Mouse (Mus musculus) large intestine, adult 2 months (tissue): ENCODE data around the gene Nkpd1. TPM values are rescaled to one million over a fixed set of nuclear protein-coding genes. Genes with fewer than 3 reads are reported as not detected.

Experiments used
- DNase-seq: peaks from one replicate; pipeline ENCODE4 v3.0.0-alpha.2; 2012; ENCODE audit warnings: low read depth, low spot score
- WGBS: fragments of 180-500 bp; shearing (Covaris S2); methylation state at CpG from one replicate; pipeline ENCODE4 v1.1.7; 2018; 5-methylcytosine and 5-hydroxymethylcytosine counted together
- polyA plus RNA-seq: library from polyadenylated mRNA; depleted of rRNA; stranded (reverse); fragments of >200 nt; gene quantifications from 2 replicates; pipeline ENCODE4 v1.2.3, GENCODE M21; 2012; rRNA removed

Gene Nkpd1
- polyA plus RNA-seq, 1 experiment: 0.19 TPM

DNA sequence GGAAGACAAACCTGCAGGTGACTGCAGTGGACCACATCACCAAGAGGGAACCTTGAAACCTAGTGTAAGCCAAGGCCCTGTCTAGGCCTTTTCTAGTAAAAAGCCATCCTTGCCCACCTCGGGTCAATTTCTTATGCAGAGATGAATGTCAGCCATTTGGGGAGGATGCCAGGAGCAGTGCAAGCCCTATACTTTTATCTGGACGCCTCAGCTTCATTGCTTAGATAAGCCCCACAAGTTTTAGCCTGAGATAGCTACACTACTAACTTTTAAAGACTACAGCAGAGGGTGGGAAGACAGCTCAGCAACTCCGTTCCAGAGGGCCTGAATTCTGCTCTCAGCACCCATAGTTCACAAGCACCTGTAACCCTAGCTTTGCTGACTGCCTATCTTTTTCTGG, 46.2 kb downstream of the Nkpd1 start:
- 76% methylated on average over 3 of the region's 3 CpGs for WGBS
- no peak for DNase-seq

DNA sequence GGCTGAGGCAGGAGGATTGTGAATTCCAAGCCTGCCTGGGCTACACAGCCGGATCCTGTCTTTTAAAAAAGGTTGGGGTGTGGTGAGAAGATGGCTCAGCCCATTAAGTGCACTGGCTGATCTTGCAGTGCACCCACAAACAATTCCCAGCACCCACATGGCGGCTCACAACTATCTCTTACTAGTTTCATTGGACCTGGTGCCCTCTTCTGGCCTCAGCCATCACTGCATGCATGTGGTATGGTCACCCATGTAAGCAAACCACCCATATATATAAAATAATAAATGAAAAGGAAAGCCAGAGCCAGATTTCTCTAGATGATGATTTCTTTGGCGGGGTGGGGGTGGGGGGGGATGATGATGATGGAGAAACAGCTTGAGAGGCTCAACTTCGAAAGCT, 46.8 kb downstream of the Nkpd1 start:
- 95% methylated on average over 4 of the region's 4 CpGs for WGBS
- DNase-seq: no peak

DNA sequence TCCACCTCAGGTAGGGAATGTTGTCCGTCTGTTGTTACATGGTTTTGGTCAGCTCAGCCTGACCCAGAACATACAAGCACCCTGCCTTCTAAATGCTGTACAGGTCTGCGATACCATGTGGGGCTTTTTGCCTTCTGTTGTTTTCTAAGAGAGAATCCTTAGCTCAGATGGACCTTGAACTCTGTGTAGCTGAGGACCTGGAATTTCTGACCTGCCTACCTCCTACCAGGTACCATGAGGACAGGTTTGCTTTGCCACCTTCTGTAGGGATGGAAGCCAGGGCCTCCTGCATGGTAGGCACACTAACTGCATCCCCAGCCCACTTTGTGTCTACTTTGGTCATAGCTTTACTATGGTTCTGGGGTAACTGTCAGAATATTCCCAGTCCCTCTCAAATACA, 48.2 kb downstream of the Nkpd1 start:
- DNase-seq: no peak
- 95% methylated on average over 2 of the region's 2 CpGs for WGBS

DNA sequence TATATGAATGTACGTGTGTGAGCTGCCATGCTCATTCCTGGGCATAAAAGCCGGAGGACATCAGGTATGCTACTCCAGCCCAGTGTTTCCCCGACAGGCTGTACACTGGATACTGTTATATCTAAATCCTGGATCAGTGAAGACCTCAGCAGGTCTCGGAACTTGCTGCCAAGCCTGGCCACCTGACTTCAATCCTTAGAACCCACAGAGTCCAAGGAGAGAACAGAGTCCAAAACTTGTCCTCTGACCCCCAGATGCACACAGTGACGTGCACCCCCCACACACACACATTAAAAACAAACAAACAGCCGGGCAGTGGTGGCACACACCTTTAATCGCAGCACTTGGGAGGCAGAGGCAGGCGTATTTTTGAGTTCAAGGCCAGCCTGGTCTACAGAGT, 49.8 kb downstream of the Nkpd1 start:
- WGBS: 89% methylated on average over 8 of the region's 8 CpGs
- no peak for DNase-seq

DNA sequence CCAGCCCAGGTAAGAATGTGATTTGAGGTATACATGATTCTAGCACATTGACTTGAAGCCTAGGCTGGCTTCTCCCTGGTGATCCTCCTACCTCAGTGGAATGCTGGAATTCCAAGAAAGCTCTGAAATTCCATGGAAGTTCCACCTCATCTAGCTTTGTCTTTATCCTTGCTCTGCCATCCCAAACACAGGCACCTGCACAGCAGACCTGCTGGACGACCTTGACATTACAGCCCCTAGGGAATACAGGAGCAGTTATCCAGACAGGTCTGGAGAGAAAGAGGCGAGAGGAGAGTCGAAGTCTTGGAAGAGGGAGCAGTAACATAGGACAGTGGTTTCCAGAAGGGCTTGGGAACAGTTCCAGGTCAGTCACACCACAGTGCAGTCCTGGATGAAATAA, 52.0 kb downstream of the Nkpd1 start:
- 77% methylated on average over 3 of the region's 3 CpGs for WGBS
- DNase-seq: no peak

DNA sequence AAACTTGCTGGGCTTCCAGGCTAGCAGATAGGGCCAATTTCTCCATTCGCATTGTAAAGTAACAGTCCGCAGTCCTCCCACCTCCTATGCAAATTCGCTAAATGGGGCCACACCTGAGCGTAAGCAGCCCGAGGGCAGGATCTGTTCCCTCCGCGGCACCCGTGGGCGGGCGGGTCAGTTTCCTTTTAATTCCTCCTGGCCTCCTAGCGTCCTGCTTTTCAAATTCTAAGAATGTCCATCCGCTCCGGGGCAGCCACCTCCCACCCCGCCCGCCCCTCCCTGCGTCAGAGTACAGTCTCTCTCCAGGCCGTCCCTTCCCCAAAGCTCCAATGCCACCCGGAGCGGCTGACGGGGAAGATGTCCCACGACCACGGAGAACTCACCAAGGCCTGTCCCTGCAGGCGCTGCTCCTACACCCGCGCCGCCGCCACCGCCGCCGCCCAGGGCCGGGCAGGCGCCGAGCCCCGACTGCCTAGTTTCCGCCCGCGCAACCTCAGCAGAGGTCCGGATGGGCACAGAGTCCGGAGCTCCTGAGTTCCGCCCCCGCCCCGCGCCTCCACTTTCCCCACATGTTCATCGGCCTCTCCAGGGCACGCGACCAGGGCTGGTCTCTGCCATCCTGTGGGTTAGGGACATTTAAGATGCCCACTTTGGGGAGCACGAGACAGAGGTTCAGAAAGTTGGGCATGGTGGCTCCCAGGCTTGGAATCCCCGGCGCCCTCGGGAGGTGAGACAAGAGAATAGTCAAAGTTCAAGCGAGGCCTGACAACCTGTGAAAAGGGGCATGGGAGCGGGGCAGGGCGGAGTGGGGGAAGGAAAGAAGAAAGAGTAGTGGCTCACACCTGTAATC, 55.5 kb downstream of the Nkpd1 start:
- no peak for DNase-seq
- WGBS: under 1% methylated on average over 53 of the region's 53 CpGs

DNA sequence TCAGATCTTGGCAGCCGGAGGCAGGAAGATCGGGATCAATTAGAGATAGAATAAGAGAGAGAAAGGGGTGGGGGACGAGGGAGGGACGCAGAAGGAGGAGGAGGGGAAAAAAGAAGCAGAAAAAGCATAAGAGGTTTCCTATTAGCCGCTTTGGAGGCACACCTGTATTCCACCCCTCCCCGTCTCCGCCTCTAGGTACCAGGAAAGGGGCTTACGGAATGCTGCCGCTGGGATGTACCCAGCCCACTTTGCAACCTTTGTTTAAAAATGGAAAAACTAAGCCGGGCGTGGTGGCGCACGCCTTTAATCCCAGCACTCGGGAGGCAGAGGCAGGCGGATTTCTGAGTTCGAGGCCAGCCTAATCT, 56.1 kb downstream of the Nkpd1 start:
- 11% methylated on average over 16 of the region's 16 CpGs for WGBS
- no peak for DNase-seq

Other genes with a start within 250 kb of the Nkpd1 start
- 241 and 341 TPM in 2 replicates for gene Vasp, start 246.0 kb upstream of the Nkpd1 start, polyA plus RNA-seq
- gene Ppm1n, start 237.8 kb upstream of the Nkpd1 start, polyA plus RNA-seq: 0.33 and 1.3 TPM in 2 replicates
- 12.7 and 18.9 TPM in 2 replicates for gene Rtn2, start 235.2 kb upstream of the Nkpd1 start, polyA plus RNA-seq
- 1.4 and 6.2 TPM in 2 replicates for gene Fosb, start 207.8 kb upstream of the Nkpd1 start, polyA plus RNA-seq
- 26.9 and 31.2 TPM in 2 replicates for gene Ercc1, start 173.1 kb upstream of the Nkpd1 start, polyA plus RNA-seq
- 3.2 and 4.1 TPM in 2 replicates for gene Cd3eap, start 158.4 kb upstream of the Nkpd1 start, polyA plus RNA-seq
- gene Ppp1r13l, start 158.1 kb upstream of the Nkpd1 start, polyA plus RNA-seq: 4.8 and 5.7 TPM in 2 replicates
- gene Ercc2, start 135.8 kb upstream of the Nkpd1 start, polyA plus RNA-seq: 28.7 and 36.5 TPM in 2 replicates
- 1.2 and 2.0 TPM in 2 replicates for gene Klc3, start 113.7 kb upstream of the Nkpd1 start, polyA plus RNA-seq
- 56.4 and 81.7 TPM in 2 replicates for gene Ckm, start 113.1 kb upstream of the Nkpd1 start, polyA plus RNA-seq
- gene Mark4, start 59.0 kb upstream of the Nkpd1 start, polyA plus RNA-seq: 7.1 and 10.7 TPM in 2 replicates
- 6.0 and 6.6 TPM in 2 replicates for gene Exoc3l2, start 54.5 kb upstream of the Nkpd1 start, polyA plus RNA-seq
- gene Bloc1s3, start 9.5 kb upstream of the Nkpd1 start, polyA plus RNA-seq: 8.3 and 11.1 TPM in 2 replicates
- 106 and 108 TPM in 2 replicates for gene Trappc6a, start 9.4 kb upstream of the Nkpd1 start, polyA plus RNA-seq
- gene Ppp1r37, start 45.2 kb downstream of the Nkpd1 start, polyA plus RNA-seq: 77.1 and 78.1 TPM in 2 replicates
- gene Zfp296, start 59.4 kb downstream of the Nkpd1 start, polyA plus RNA-seq: 2.5 and 4.2 TPM in 2 replicates
- 95.0 and 95.2 TPM in 2 replicates for gene Gemin7, start 59.8 kb downstream of the Nkpd1 start, polyA plus RNA-seq
- 39.5 and 76.8 TPM in 2 replicates for gene Clasrp, start 86.6 kb downstream of the Nkpd1 start, polyA plus RNA-seq
- gene Relb, start 111.6 kb downstream of the Nkpd1 start, polyA plus RNA-seq: 76.0 and 88.5 TPM in 2 replicates
- gene Clptm1, start 147.2 kb downstream of the Nkpd1 start, polyA plus RNA-seq: 155 and 188 TPM in 2 replicates
- 201 and 493 TPM in 2 replicates for gene Apoc2, start 160.1 kb downstream of the Nkpd1 start, polyA plus RNA-seq
- 0.19 TPM in 1 of 2 replicates, not detected in the other for gene Gm44805, start 163.6 kb downstream of the Nkpd1 start, polyA plus RNA-seq
- gene Apoc4, start 163.6 kb downstream of the Nkpd1 start, polyA plus RNA-seq: 1.3 and 1.4 TPM in 2 replicates
- gene Apoc1, start 174.8 kb downstream of the Nkpd1 start, polyA plus RNA-seq: 0.29 and 1.9 TPM in 2 replicates
- 393 and 660 TPM in 2 replicates for gene Apoe, start 181.3 kb downstream of the Nkpd1 start, polyA plus RNA-seq
- gene Tomm40, start 197.6 kb downstream of the Nkpd1 start, polyA plus RNA-seq: 97.8 and 115 TPM in 2 replicates
- 132 and 182 TPM in 2 replicates for gene Nectin2, start 232.6 kb downstream of the Nkpd1 start, polyA plus RNA-seq